Mouse (Mus musculus): ENCODE results near the gene Vsig2. TPM values are rescaled to one million over a fixed set of nuclear protein-coding genes. Genes with fewer than 3 reads are reported as not detected.

Vsig2 gene
- polyA plus RNA-seq (2014; fragmentation: Nextera tagmentation; extraction: Ambion mirVana) = 2.9 and 6.3 TPM in 2 replicates

DNA sequence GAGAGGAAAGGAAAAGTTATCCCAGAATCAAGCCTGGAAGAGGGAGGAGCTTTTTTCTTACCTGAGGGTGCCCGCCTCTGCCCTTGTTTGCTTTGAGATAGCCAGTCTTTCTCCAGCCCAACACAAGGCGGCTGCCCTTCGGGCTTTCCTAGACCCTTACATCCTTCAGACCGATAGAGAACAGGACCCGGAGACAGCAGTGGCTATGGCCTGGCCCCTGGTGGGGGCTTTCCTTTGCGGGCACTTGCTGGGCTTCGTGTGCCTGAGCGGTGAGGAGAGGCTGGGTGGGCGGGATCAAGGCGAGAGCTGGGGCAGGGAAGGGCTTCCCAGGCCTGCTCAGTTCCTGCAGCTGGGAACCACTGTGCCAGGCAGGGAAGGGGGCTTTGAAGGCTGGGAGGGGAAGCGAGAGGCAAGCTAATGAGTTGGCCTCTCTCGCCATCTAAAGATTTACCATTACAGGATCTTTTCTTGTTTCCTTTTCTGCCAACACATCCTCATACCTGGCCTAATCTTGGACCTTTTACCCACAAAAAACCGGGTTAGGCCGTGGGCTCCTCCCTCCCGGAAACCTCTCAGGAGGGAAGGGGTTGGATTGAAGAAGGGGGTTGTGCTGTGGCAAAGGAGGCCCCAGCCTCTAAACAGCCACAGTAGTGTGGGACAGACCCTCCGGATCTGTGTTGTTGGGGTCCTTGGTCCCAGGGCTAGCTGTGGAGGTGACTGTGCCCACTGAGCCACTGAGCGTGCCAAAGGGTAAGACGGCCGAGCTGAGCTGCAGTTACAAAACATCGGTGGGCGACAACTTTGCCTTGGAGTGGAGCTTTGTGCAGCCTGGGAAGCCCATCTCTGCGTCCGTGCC lies at the start of gene Vsig2:
TSS of gene Vsig2 (plus strand) at position 86 of the 856 bp plus-strand sequence.
- Histone ChIP-seq H3K9ac (ENCODE audit: low read length) (no peak within 1 kb of the TSS), H3K4me1 (replicated peaks; ENCODE audit: control insufficient read depth, insufficient read depth, low read length) (peaks cover 5% of the 10 kb centered on the region), H3K9me3 (ENCODE audit: control insufficient read depth, low read length) (no peaks in the 10 kb centered on the region), H3K4me3 (ENCODE audit: low read depth, low read length) (no peak within 1 kb of the TSS), H3K27ac (ENCODE audit: low read depth) (no peak within 1 kb of the TSS), H3K36me3 (ENCODE audit: control insufficient read depth, insufficient read depth, low read length) (no peaks in the 10 kb centered on the region), H3K4me2 (ENCODE audit: low read length) (0 out of 2 replicates have a peak within 1 kb of the TSS, but pooled peaks have one; percentile 12), H3K27me3 (replicated peaks; ENCODE audit: control insufficient read depth, insufficient read depth, low read length) (0 out of 2 replicates have a peak, but pooled peaks cover 3% of the 10 kb centered on the region)
- 47% methylated on average over 23 of the region's 23 CpGs for WGBS
- DNase-seq (ENCODE audit: low spot score) (no peak), ATAC-seq (replicated peaks; ENCODE audit: low FRiP score, low TSS enrichment, low read depth) (no peak)

DNA sequence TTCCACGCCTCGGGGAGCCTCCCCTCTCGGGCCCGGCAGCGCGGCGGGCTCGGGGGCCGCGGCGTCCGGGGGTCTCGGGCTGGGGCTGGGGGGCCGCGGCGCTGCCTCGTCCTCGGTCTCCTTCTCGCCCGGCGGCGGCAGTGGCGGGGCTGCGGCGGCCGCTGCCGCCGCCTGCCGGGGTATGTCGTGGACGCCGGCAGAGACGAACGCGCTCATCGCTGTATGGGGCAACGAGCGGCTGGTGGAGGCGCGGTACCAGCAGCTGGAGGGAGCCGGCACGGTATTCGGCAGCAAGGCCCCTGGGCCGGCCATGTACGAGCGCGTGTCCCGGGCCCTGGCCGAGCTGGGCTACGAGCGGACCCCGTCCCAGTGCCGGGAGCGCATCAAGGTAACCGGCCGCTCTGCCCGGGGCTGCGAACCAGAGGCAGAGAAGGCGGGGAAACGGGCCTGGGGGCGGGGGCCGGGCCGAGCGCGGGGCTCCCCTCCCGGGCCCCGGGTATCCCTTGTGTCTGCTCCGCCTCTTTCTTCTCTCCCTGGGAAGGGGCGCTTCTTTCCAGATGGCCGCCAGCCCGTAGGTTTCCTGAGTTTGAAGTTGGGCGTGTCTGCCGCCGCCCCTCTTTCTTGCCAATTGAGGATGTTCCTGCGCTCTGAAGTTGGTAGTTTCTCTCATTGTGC lies 49.5 kb upstream of the Vsig2 start:
- no peaks in the 10 kb centered on the region for H3K36me3 ChIP-seq (ENCODE audit: control insufficient read depth, insufficient read depth, low read length)
- no peaks in the 10 kb centered on the region for H3K27me3 ChIP-seq (replicated peaks; ENCODE audit: control insufficient read depth, insufficient read depth, low read length)
- H3K9ac ChIP-seq (ENCODE audit: low read length) = peak overlapping the region; percentile 95
- peak overlapping the region; percentile 100 for H3K27ac ChIP-seq (ENCODE audit: low read depth)
- H3K4me3 ChIP-seq (ENCODE audit: low read depth, low read length) = peak overlapping the region; percentile 94
- no peaks in the 10 kb centered on the region for H3K9me3 ChIP-seq (ENCODE audit: control insufficient read depth, low read length)
- H3K4me2 ChIP-seq (ENCODE audit: low read length) = peak overlapping the region; percentile 75
- peaks cover 15% of the 10 kb centered on the region for H3K4me1 ChIP-seq (replicated peaks; ENCODE audit: control insufficient read depth, insufficient read depth, low read length)
- DNase-seq (ENCODE audit: low spot score) = peak; percentile 86
- peak; percentile 77 for ATAC-seq (replicated peaks; ENCODE audit: low FRiP score, low TSS enrichment, low read depth)
- WGBS = under 1% methylated on average over 54 of the region's 75 CpGs

DNA sequence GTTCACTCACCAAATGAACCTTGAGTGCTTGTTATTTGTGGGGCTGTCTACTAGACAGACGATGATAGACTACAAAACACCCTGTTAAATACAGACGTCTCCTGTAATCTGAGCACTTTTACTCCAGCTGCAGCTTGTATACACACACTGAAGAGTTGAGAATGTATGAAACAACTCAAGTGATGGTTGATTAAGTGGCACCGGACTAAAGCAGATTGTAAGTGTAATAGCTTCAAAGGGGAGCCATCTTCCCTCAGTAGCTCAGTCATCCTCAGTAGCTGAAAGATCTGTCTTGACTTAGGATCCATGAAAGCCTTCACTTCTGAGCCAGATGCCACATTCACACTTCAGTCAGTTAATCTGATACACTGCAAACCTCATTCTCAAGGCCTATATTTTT lies 43.3 kb upstream of the Vsig2 start:
- Histone ChIP-seq H3K36me3 (ENCODE audit: control insufficient read depth, insufficient read depth, low read length) (0 out of 2 replicates have a peak, but pooled peaks cover 5% of the 10 kb centered on the region), H3K9ac (ENCODE audit: low read length) (no peak overlapping the region), H3K4me2 (ENCODE audit: low read length) (no peak overlapping the region), H3K4me1 (replicated peaks; ENCODE audit: control insufficient read depth, insufficient read depth, low read length) (peaks cover 7% of the 10 kb centered on the region), H3K9me3 (ENCODE audit: control insufficient read depth, low read length) (no peaks in the 10 kb centered on the region), H3K27ac (ENCODE audit: low read depth) (no peak overlapping the region), H3K4me3 (ENCODE audit: low read depth, low read length) (no peak overlapping the region), H3K27me3 (replicated peaks; ENCODE audit: control insufficient read depth, insufficient read depth, low read length) (no peaks in the 10 kb centered on the region)
- DNase-seq (ENCODE audit: low spot score) (no peak), ATAC-seq (replicated peaks; ENCODE audit: low FRiP score, low TSS enrichment, low read depth) (no peak)
- 50% methylated on average over 3 of the region's 3 CpGs for WGBS

DNA sequence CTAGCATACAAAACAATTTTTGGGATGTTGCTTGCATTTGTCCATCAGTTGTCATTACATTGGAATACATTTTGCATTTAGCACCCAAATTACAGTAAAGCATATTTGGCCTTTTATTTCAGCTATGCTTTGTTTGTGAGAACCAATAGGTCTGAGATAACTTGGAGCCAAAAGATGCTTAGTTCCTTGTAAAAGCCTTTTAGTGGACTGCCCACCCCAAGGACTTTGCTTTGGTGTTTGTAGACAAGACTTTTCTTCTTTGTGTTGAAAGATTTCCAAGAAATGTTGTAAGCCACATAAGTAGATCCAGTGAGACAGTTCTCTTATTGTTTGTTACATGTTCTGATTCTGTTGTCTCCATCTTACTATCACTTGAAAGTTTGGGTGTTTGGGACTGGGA lies 42.7 kb upstream of the Vsig2 start:
- no peak for ATAC-seq (replicated peaks; ENCODE audit: low FRiP score, low TSS enrichment, low read depth)
- H3K27ac ChIP-seq (ENCODE audit: low read depth) = no peak overlapping the region
- no peak overlapping the region for H3K4me2 ChIP-seq (ENCODE audit: low read length)

DNA sequence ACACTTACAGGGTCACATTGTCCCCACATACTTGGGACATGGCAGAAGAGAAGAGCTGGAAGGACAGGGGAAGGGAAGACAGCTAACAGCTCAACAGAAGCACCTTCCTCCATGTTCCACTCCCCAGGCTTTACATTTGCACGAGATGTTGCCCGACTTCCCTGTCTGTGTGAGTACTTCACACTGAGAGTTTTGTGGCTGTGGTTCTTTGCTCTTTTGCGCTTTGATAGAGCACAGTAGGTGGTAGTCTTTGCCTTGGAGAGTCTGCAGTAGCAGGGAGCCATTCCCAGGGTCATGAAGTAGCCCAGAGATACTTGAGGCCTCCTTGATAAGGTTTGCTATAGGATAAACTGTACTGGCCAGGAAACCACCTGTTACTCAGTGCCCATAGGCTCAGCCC lies 38.9 kb upstream of the Vsig2 start:
- ATAC-seq (replicated peaks; ENCODE audit: low FRiP score, low TSS enrichment, low read depth) = no peak
- Histone ChIP-seq H3K9ac (ENCODE audit: low read length) (no peak overlapping the region), H3K4me2 (ENCODE audit: low read length) (no peak overlapping the region), H3K4me1 (replicated peaks; ENCODE audit: control insufficient read depth, insufficient read depth, low read length) (no peaks in the 10 kb centered on the region), H3K9me3 (ENCODE audit: control insufficient read depth, low read length) (no peaks in the 10 kb centered on the region), H3K27me3 (replicated peaks; ENCODE audit: control insufficient read depth, insufficient read depth, low read length) (no peaks in the 10 kb centered on the region), H3K4me3 (ENCODE audit: low read depth, low read length) (no peak overlapping the region), H3K27ac (ENCODE audit: low read depth) (no peak overlapping the region), H3K36me3 (ENCODE audit: control insufficient read depth, insufficient read depth, low read length) (0 out of 2 replicates have a peak, but pooled peaks cover 5% of the 10 kb centered on the region)
- no peak for DNase-seq (ENCODE audit: low spot score)
- WGBS = 76% methylated on average over 3 of the region's 3 CpGs

More for the DNA sequence above, 42.7 kb upstream of the Vsig2 start:
- Histone ChIP-seq H3K9me3 (ENCODE audit: control insufficient read depth, low read length) (no peaks in the 10 kb centered on the region), H3K4me3 (ENCODE audit: low read depth, low read length) (no peak overlapping the region), H3K27me3 (replicated peaks; ENCODE audit: control insufficient read depth, insufficient read depth, low read length) (no peaks in the 10 kb centered on the region), H3K4me1 (replicated peaks; ENCODE audit: control insufficient read depth, insufficient read depth, low read length) (0 out of 2 replicates have a peak, but pooled peaks cover 1% of the 10 kb centered on the region), H3K9ac (ENCODE audit: low read length) (no peak overlapping the region), H3K36me3 (ENCODE audit: control insufficient read depth, insufficient read depth, low read length) (0 out of 2 replicates have a peak, but pooled peaks cover 5% of the 10 kb centered on the region)
- DNase-seq (ENCODE audit: low spot score) = no peak

DNA sequence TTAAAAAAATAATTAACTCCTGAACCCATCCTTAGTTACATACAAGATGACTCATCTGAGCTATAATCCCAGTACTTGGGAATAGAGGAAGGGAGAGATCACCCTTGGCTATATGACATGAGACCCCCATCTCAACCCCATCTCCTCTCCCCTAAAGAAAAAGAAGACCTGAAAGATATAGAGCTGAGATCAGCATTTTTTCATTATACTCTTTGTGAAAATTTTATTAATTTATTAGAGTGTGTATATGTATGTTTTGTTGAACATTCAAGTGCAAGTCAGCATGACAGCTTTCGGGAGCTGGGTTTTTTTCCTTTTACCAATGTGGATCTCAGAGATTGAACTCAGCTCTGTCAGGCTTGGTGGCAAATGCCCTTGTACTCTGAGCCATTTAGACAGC lies 37.9 kb upstream of the Vsig2 start:
- no peaks in the 10 kb centered on the region for H3K9me3 ChIP-seq (ENCODE audit: control insufficient read depth, low read length)
- H3K27ac ChIP-seq (ENCODE audit: low read depth) = no peak overlapping the region
- no peak overlapping the region for H3K4me2 ChIP-seq (ENCODE audit: low read length)
- no peaks in the 10 kb centered on the region for H3K27me3 ChIP-seq (replicated peaks; ENCODE audit: control insufficient read depth, insufficient read depth, low read length)
- no peaks in the 10 kb centered on the region for H3K4me1 ChIP-seq (replicated peaks; ENCODE audit: control insufficient read depth, insufficient read depth, low read length)
- no peak overlapping the region for H3K9ac ChIP-seq (ENCODE audit: low read length)
- 0 out of 2 replicates have a peak, but pooled peaks cover 5% of the 10 kb centered on the region for H3K36me3 ChIP-seq (ENCODE audit: control insufficient read depth, insufficient read depth, low read length)
- ATAC-seq (replicated peaks; ENCODE audit: low FRiP score, low TSS enrichment, low read depth) = no peak
- 98% methylated on average over 1 of the region's 1 CpGs for WGBS
- H3K4me3 ChIP-seq (ENCODE audit: low read depth, low read length) = no peak overlapping the region
- DNase-seq (ENCODE audit: low spot score) = no peak

DNA sequence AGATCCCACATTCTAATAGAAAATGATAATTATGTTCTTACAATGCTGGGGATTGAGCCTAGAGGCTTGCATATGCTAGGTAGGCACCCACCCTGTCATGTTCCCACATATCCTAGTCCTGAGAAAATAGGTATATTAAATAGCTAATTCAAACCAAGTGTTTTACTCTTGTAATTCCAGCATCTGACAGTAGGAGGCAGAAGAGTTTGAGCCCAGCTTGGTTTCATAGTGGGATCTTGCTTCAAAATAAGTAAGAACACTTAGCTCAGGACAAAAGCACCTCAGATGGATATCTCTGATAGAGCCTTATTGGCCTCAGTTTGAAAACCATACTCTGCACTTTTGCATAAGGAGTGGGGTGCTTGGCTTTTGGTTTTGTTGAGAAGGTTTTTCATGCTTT lies 34.7 kb upstream of the Vsig2 start:
- H3K27me3 ChIP-seq (replicated peaks; ENCODE audit: control insufficient read depth, insufficient read depth, low read length) = no peaks in the 10 kb centered on the region
- H3K27ac ChIP-seq (ENCODE audit: low read depth) = no peak overlapping the region
- H3K4me3 ChIP-seq (ENCODE audit: low read depth, low read length) = no peak overlapping the region
- DNase-seq (ENCODE audit: low spot score) (no peak), ATAC-seq (replicated peaks; ENCODE audit: low FRiP score, low TSS enrichment, low read depth) (no peak)
- no peaks in the 10 kb centered on the region for H3K9me3 ChIP-seq (ENCODE audit: control insufficient read depth, low read length)
- H3K4me1 ChIP-seq (replicated peaks; ENCODE audit: control insufficient read depth, insufficient read depth, low read length) = no peaks in the 10 kb centered on the region
- no peak overlapping the region for H3K4me2 ChIP-seq (ENCODE audit: low read length)
- 0 out of 2 replicates have a peak, but pooled peaks cover 5% of the 10 kb centered on the region for H3K36me3 ChIP-seq (ENCODE audit: control insufficient read depth, insufficient read depth, low read length)
- no peak overlapping the region for H3K9ac ChIP-seq (ENCODE audit: low read length)

DNA sequence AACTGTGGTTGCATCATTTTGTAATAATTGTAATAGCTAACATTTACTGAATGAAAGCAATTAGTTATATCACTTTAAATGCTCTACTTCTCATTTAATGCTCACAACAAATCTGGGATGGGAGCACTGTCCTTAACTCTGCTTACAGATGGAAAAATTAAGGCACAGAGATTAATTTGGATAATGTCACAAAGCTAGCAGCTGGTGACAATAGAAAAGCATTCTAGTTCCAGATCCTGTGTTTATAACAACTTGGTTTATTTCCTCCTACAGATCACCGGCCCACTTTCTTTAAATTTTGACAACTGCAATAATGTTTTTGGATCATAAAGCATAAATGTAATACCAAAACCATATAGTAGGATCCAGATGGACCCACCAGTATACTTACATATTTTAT lies 33.0 kb upstream of the Vsig2 start:
- WGBS = 70% methylated on average over 1 of the region's 1 CpGs
- Histone ChIP-seq H3K4me3 (ENCODE audit: low read depth, low read length) (no peak overlapping the region), H3K36me3 (ENCODE audit: control insufficient read depth, insufficient read depth, low read length) (no peaks in the 10 kb centered on the region), H3K27ac (ENCODE audit: low read depth) (no peak overlapping the region), H3K4me1 (replicated peaks; ENCODE audit: control insufficient read depth, insufficient read depth, low read length) (no peaks in the 10 kb centered on the region), H3K4me2 (ENCODE audit: low read length) (no peak overlapping the region), H3K27me3 (replicated peaks; ENCODE audit: control insufficient read depth, insufficient read depth, low read length) (no peaks in the 10 kb centered on the region), H3K9ac (ENCODE audit: low read length) (no peak overlapping the region), H3K9me3 (ENCODE audit: control insufficient read depth, low read length) (no peaks in the 10 kb centered on the region)
- DNase-seq (ENCODE audit: low spot score) (no peak), ATAC-seq (replicated peaks; ENCODE audit: low FRiP score, low TSS enrichment, low read depth) (no peak)
